Mouse (Mus musculus) hindbrain, embryonic 15.5 days (tissue): ENCODE data around the gene Rad54l. TPM values are rescaled to one million over a fixed set of nuclear protein-coding genes. Genes with fewer than 3 reads are reported as not detected.

Experiments used
- ATAC-seq: fragments of 200-750 bp; cut with Nextera tagmentation; 2 replicates; pipeline ENCODE4 v1.8.0; 2017; ENCODE audit warnings: low read depth, moderate number of reproducible peaks, moderate TSS enrichment; ENCODE audit not compliant: low FRiP score
- H3K27ac ChIP-seq: fragments of 300-500 bp; sonication (generic); replicated peaks from 2 replicates; pipeline ENCODE4 v1.5.1; 2015; ENCODE audit warnings: mild to moderate bottlenecking, inconsistent platforms
- H3K27me3 ChIP-seq: fragments of 300-500 bp; sonication (generic); 2 replicates; pipeline ENCODE4 v1.6.1; 2015; ENCODE audit warnings: control low read depth, inconsistent platforms
- H3K36me3 ChIP-seq: fragments of 300-500 bp; sonication (generic); 2 replicates; pipeline ENCODE4 v1.6.1; 2015; ENCODE audit warnings: control low read depth, inconsistent platforms
- H3K4me1 ChIP-seq: fragments of 300-500 bp; sonication (generic); replicated peaks from 2 replicates; pipeline ENCODE4 v1.6.1; 2015; ENCODE audit warnings: control low read depth, inconsistent platforms
- H3K4me2 ChIP-seq: fragments of 300-500 bp; sonication (generic); 2 replicates; pipeline ENCODE4 v1.6.1; 2015; ENCODE audit warnings: moderate library complexity, mild to moderate bottlenecking, inconsistent platforms
- H3K4me3 ChIP-seq: fragments of 300-500 bp; sonication (generic); 2 replicates; pipeline ENCODE4 v1.5.1; 2015; ENCODE audit warnings: mild to moderate bottlenecking, inconsistent platforms
- H3K9ac ChIP-seq: fragments of 300-500 bp; sonication (generic); 2 replicates; pipeline ENCODE4 v1.6.1; 2015; ENCODE audit warnings: inconsistent platforms
- H3K9me3 ChIP-seq: fragments of 300-500 bp; sonication (generic); 2 replicates; pipeline ENCODE4 v1.6.1; 2016; ENCODE audit warnings: control low read depth, inconsistent platforms
- WGBS: fragments of 180-500 bp; shearing (Covaris S2); methylation state at CpG from one replicate; pipeline ENCODE4 v1.1.7; 2015; 5-methylcytosine and 5-hydroxymethylcytosine counted together
- polyA plus RNA-seq: library from polyadenylated mRNA; unstranded; fragments of >200 nt; fragmentation: Nextera tagmentation; extraction: Ambion mirVana; gene quantifications from 2 replicates; pipeline ENCODE4 v1.2.1, GENCODE M21; 2015

Rad54l gene
- polyA plus RNA-seq, 1 experiment from 2014 or later = 9.9 TPM

GRCm38 (mm10) chr4:116077240-116078095 is 46.0 kb downstream of the Rad54l start:
- Histone ChIP-seq H3K4me3 (peak overlapping the region; percentile 88), H3K9ac (peak overlapping the region; percentile 92), H3K4me1 (peaks cover 34% of the 10 kb centered on the region), H3K27me3 (no peaks in the 10 kb centered on the region), H3K4me2 (peak overlapping the region; percentile 91), H3K9me3 (no peaks in the 10 kb centered on the region), H3K36me3 (peaks cover 26% of the 10 kb centered on the region), H3K27ac (peak overlapping the region; percentile 96)
- 64% methylated on average over 3 of the region's 3 CpGs for WGBS
- ATAC-seq = no peak

GRCm38 (mm10) chr4:116076369-116077231 is 46.9 kb downstream of the Rad54l start:
- 3% methylated on average over 37 of the region's 37 CpGs for WGBS
- peak; percentile 25; the same call in 1 of the 2 replicates for ATAC-seq

GRCm38 (mm10) chr4:116075631-116076368 is 47.7 kb downstream of the Rad54l start:
- no peaks in the 10 kb centered on the region for H3K27me3 ChIP-seq
- peak; percentile 66 for ATAC-seq

More at GRCm38 (mm10) chr4:116076369-116077231, 46.9 kb downstream of the Rad54l start:
- peak overlapping the region; percentile 88 for H3K4me3 ChIP-seq
- peaks cover 20% of the 10 kb centered on the region for H3K36me3 ChIP-seq
- peak overlapping the region; percentile 92 for H3K9ac ChIP-seq
- peak overlapping the region; percentile 91 for H3K4me2 ChIP-seq
- H3K27me3 ChIP-seq = no peaks in the 10 kb centered on the region
- no peaks in the 10 kb centered on the region for H3K9me3 ChIP-seq
- peaks cover 38% of the 10 kb centered on the region for H3K4me1 ChIP-seq
- peak overlapping the region; percentile 96 for H3K27ac ChIP-seq

GRCm38 (mm10) chr4:116074861-116075620 is 48.4 kb downstream of the Rad54l start, which contains the start of the genes Uqcrh and Lrrc41:
Uqcrh (minus strand) TSS chr4:116075071.
Lrrc41 (plus strand) TSS chr4:116075269.
- WGBS = under 1% methylated on average over 54 of the region's 55 CpGs
- Histone ChIP-seq H3K9ac (peak within 1 kb of the TSS; percentile 92), H3K27ac (peak within 1 kb of the TSS; percentile 96), H3K4me1 (peaks cover 38% of the 10 kb centered on the region), H3K4me2 (peak within 1 kb of the TSS; percentile 91), H3K36me3 (peaks cover 10% of the 10 kb centered on the region), H3K9me3 (no peaks in the 10 kb centered on the region), H3K4me3 (peak within 1 kb of the TSS; percentile 88), H3K27me3 (no peaks in the 10 kb centered on the region)
- peak; percentile 95 for ATAC-seq

More at GRCm38 (mm10) chr4:116075631-116076368, 47.7 kb downstream of the Rad54l start:
- H3K4me3 ChIP-seq = peak overlapping the region; percentile 88
- H3K4me2 ChIP-seq = peak overlapping the region; percentile 91
- WGBS = under 1% methylated on average over 73 of the region's 77 CpGs
- peaks cover 38% of the 10 kb centered on the region for H3K4me1 ChIP-seq
- peaks cover 13% of the 10 kb centered on the region for H3K36me3 ChIP-seq
- peak overlapping the region; percentile 92 for H3K9ac ChIP-seq
- no peaks in the 10 kb centered on the region for H3K9me3 ChIP-seq
- H3K27ac ChIP-seq = peak overlapping the region; percentile 96

GRCm38 (mm10) chr4:116074145-116074675 is 49.3 kb downstream of the Rad54l start:
- ATAC-seq = no peak
- WGBS = 2% methylated on average over 8 of the region's 8 CpGs
- Histone ChIP-seq H3K9me3 (no peaks in the 10 kb centered on the region), H3K27ac (peak overlapping the region; percentile 96), H3K4me2 (peak overlapping the region; percentile 91), H3K36me3 (peaks cover 12% of the 10 kb centered on the region), H3K27me3 (no peaks in the 10 kb centered on the region), H3K9ac (peak overlapping the region; percentile 92), H3K4me3 (peak overlapping the region; percentile 88), H3K4me1 (peaks cover 38% of the 10 kb centered on the region)

GRCm38 (mm10) chr4:116073146-116073545 is 50.3 kb downstream of the Rad54l start:
- H3K9ac ChIP-seq = no peak overlapping the region
- 55% methylated on average over 4 of the region's 4 CpGs for WGBS
- H3K9me3 ChIP-seq = no peaks in the 10 kb centered on the region
- no peak for ATAC-seq
- peak overlapping the region; percentile 91 for H3K4me2 ChIP-seq
- H3K27ac ChIP-seq = no peak overlapping the region
- peaks cover 21% of the 10 kb centered on the region for H3K36me3 ChIP-seq
- no peak overlapping the region for H3K4me3 ChIP-seq
- H3K4me1 ChIP-seq = peaks cover 38% of the 10 kb centered on the region
- no peaks in the 10 kb centered on the region for H3K27me3 ChIP-seq

- H3K36me3 ChIP-seq = peaks cover 43% of the 10 kb centered on the region
- no peak overlapping the region for H3K4me2 ChIP-seq
- H3K27ac ChIP-seq = no peak overlapping the region
- WGBS = 89% methylated on average over 6 of the region's 6 CpGs
- no peak for ATAC-seq
- no peak overlapping the region for H3K9ac ChIP-seq
- H3K4me1 ChIP-seq = peaks cover 23% of the 10 kb centered on the region
- H3K4me3 ChIP-seq = no peak overlapping the region
- H3K9me3 ChIP-seq = no peaks in the 10 kb centered on the region
- H3K27me3 ChIP-seq = no peaks in the 10 kb centered on the region
These were observed 53.4 kb downstream of the Rad54l start for GRCm38 (mm10) chr4:116070116-116070515.

GRCm38 (mm10) chr4:116063855-116064254 is 59.6 kb downstream of the Rad54l start:
- Histone ChIP-seq H3K9me3 (no peaks in the 10 kb centered on the region), H3K4me3 (no peak overlapping the region), H3K9ac (no peak overlapping the region), H3K4me1 (no peaks in the 10 kb centered on the region), H3K27me3 (no peaks in the 10 kb centered on the region), H3K36me3 (peaks cover 28% of the 10 kb centered on the region), H3K4me2 (no peak overlapping the region), H3K27ac (no peak overlapping the region)
- no peak for ATAC-seq
- 45% methylated on average over 1 of the region's 1 CpGs for WGBS

- no peaks in the 10 kb centered on the region for H3K27me3 ChIP-seq
- 79% methylated on average over 5 of the region's 5 CpGs for WGBS
- H3K27ac ChIP-seq = no peak overlapping the region
- H3K4me1 ChIP-seq = peaks cover 4% of the 10 kb centered on the region; the same call in 1 of the 2 replicates
- no peaks in the 10 kb centered on the region for H3K9me3 ChIP-seq
- H3K4me2 ChIP-seq = no peak overlapping the region
- H3K4me3 ChIP-seq = no peak overlapping the region
- ATAC-seq = no peak
- H3K36me3 ChIP-seq = no peaks in the 10 kb centered on the region
- no peak overlapping the region for H3K9ac ChIP-seq
These were observed 64.3 kb downstream of the Rad54l start for GRCm38 (mm10) chr4:116059012-116059726.

GRCm38 (mm10) chr4:116057559-116057958 is 65.9 kb downstream of the Rad54l start:
- WGBS = 0% methylated on average over 1 of the region's 1 CpGs
- Histone ChIP-seq H3K36me3 (no peaks in the 10 kb centered on the region), H3K27ac (no peak overlapping the region), H3K27me3 (no peaks in the 10 kb centered on the region), H3K9me3 (no peaks in the 10 kb centered on the region), H3K9ac (no peak overlapping the region), H3K4me2 (no peak overlapping the region), H3K4me1 (peaks cover 12% of the 10 kb centered on the region), H3K4me3 (no peak overlapping the region)
- ATAC-seq = no peak
